Mouse (Mus musculus) liver, embryonic 11.5 days (tissue): ENCODE data around the gene Fbxo41. TPM values are rescaled to one million over a fixed set of nuclear protein-coding genes. Genes with fewer than 3 reads are reported as not detected.

Experiments
- ATAC-seq: fragments of 200-750 bp; cut with Nextera tagmentation; replicated peaks from 2 replicates; pipeline ENCODE4 v1.8.0; 2017; ENCODE audit warnings: moderate number of reproducible peaks, mild to moderate bottlenecking, moderate TSS enrichment, moderate library complexity; ENCODE audit not compliant: low FRiP score
- DNase-seq: peaks from one replicate; pipeline ENCODE4 v3.0.0-alpha.2; 2017; ENCODE audit warnings: low spot score
- H3K27ac ChIP-seq: fragments of 300-500 bp; sonication (generic); 2 replicates; pipeline ENCODE4 v1.5.1; 2014; ENCODE audit warnings: mild to moderate bottlenecking, low read depth, low read length, control low read depth
- H3K27me3 ChIP-seq: fragments of 300-500 bp; sonication (generic); replicated peaks from 2 replicates; pipeline ENCODE4 v1.6.1; 2014; ENCODE audit warnings: low read length, mixed read lengths; ENCODE audit not compliant: control insufficient read depth, insufficient read depth
- H3K36me3 ChIP-seq: fragments of 300-500 bp; sonication (generic); 2 replicates; pipeline ENCODE4 v1.6.1; 2014; ENCODE audit warnings: mild to moderate bottlenecking, low read length, moderate library complexity, mixed read lengths; ENCODE audit not compliant: control insufficient read depth, insufficient read depth
- H3K4me1 ChIP-seq: fragments of 300-500 bp; sonication (generic); replicated peaks from 2 replicates; pipeline ENCODE4 v1.6.1; 2014; ENCODE audit warnings: low read length, mixed read lengths; ENCODE audit not compliant: control insufficient read depth, insufficient read depth
- H3K4me2 ChIP-seq: fragments of 300-500 bp; sonication (generic); 2 replicates; pipeline ENCODE4 v1.6.1; 2014; ENCODE audit warnings: mild to moderate bottlenecking, control low read depth, moderate library complexity
- H3K4me3 ChIP-seq: fragments of 300-500 bp; sonication (generic); 2 replicates; pipeline ENCODE4 v1.5.1; 2014; ENCODE audit warnings: low read depth, low read length, control low read depth
- H3K9ac ChIP-seq: fragments of 300-500 bp; sonication (generic); 2 replicates; pipeline ENCODE4 v1.6.1; 2014; ENCODE audit warnings: low read depth, low read length, control low read depth
- H3K9me3 ChIP-seq: fragments of 300-500 bp; sonication (generic); 2 replicates; pipeline ENCODE4 v1.6.1; 2016; ENCODE audit warnings: low read length, inconsistent platforms, mixed read lengths; ENCODE audit not compliant: control insufficient read depth
- WGBS: fragments of 180-500 bp; shearing (Covaris S2); extraction: QIAGEN DNeasy Blood & Tissue Kit; methylation state at CpG from one replicate; pipeline ENCODE4 v1.1.7; 2014; 5-methylcytosine and 5-hydroxymethylcytosine counted together
- polyA plus RNA-seq: library from polyadenylated mRNA; unstranded; fragments of >200 nt; fragmentation: Nextera tagmentation; extraction: Ambion mirVana; gene quantifications from 2 replicates; pipeline ENCODE4 v1.2.1, GENCODE M21; 2014

The Fbxo41 gene
- polyA plus RNA-seq, 1 experiment from 2014 or later = 0.04 TPM

- no peaks in the 10 kb centered on the region for H3K36me3 ChIP-seq
- DNase-seq (peak; percentile 34), ATAC-seq (no peak)
- H3K4me1 ChIP-seq = peaks cover 8% of the 10 kb centered on the region
- peak within 1 kb of the TSS; percentile 44 for H3K4me3 ChIP-seq
- no peaks in the 10 kb centered on the region for H3K9me3 ChIP-seq
- WGBS = under 1% methylated on average over 38 of the region's 38 CpGs
- peak within 1 kb of the TSS; percentile 66 for H3K4me2 ChIP-seq
- no peak within 1 kb of the TSS for H3K27ac ChIP-seq
- no peak within 1 kb of the TSS for H3K9ac ChIP-seq
- H3K27me3 ChIP-seq = peaks cover 81% of the 10 kb centered on the region
Measured at GRCm38 (mm10) chr6:85513531-85513910, 10.7 kb upstream of the Fbxo41 start, which contains the start of gene Egr4. Gene Egr4 (minus strand): TSS chr6:85513589.

- ATAC-seq (no peak), DNase-seq (peak; percentile 46)
- H3K4me3 ChIP-seq = peak overlapping the region; percentile 44
- H3K9me3 ChIP-seq = no peaks in the 10 kb centered on the region
- no peaks in the 10 kb centered on the region for H3K36me3 ChIP-seq
- peak overlapping the region; percentile 66 for H3K4me2 ChIP-seq
- peaks cover 84% of the 10 kb centered on the region for H3K27me3 ChIP-seq
- H3K9ac ChIP-seq = no peak overlapping the region
- WGBS = 2% methylated on average over 90 of the region's 90 CpGs
- peaks cover 8% of the 10 kb centered on the region for H3K4me1 ChIP-seq
- H3K27ac ChIP-seq = no peak overlapping the region
Measured at GRCm38 (mm10) chr6:85512577-85513530, 10.1 kb upstream of the Fbxo41 start.

- ATAC-seq (no peak), DNase-seq (no peak)
- Histone ChIP-seq H3K27me3 (peaks cover 84% of the 10 kb centered on the region), H3K4me3 (peak overlapping the region; percentile 38), H3K4me1 (peaks cover 8% of the 10 kb centered on the region), H3K4me2 (peak overlapping the region; percentile 51), H3K36me3 (no peaks in the 10 kb centered on the region), H3K27ac (no peak overlapping the region), H3K9me3 (no peaks in the 10 kb centered on the region), H3K9ac (no peak overlapping the region)
- WGBS = 2% methylated on average over 34 of the region's 36 CpGs
Measured at GRCm38 (mm10) chr6:85512056-85512440, 9.3 kb upstream of the Fbxo41 start.

GRCm38 (mm10) chr6:85511286-85512055 lies 8.7 kb upstream of the Fbxo41 start:
- Histone ChIP-seq H3K4me3 (peak overlapping the region; percentile 38), H3K27ac (no peak overlapping the region), H3K36me3 (no peaks in the 10 kb centered on the region), H3K27me3 (peaks cover 81% of the 10 kb centered on the region), H3K9ac (no peak overlapping the region), H3K4me1 (peaks cover 8% of the 10 kb centered on the region), H3K4me2 (peak overlapping the region; percentile 51), H3K9me3 (no peaks in the 10 kb centered on the region)
- ATAC-seq (no peak), DNase-seq (peak; percentile 58)
- 1% methylated on average over 84 of the region's 88 CpGs for WGBS

- Histone ChIP-seq H3K36me3 (no peaks in the 10 kb centered on the region), H3K9me3 (no peaks in the 10 kb centered on the region), H3K4me1 (peaks cover 8% of the 10 kb centered on the region), H3K4me2 (no peak overlapping the region), H3K27ac (no peak overlapping the region), H3K27me3 (peaks cover 72% of the 10 kb centered on the region), H3K4me3 (no peak overlapping the region), H3K9ac (no peak overlapping the region)
- DNase-seq (no peak), ATAC-seq (no peak)
- 6% methylated on average over 6 of the region's 6 CpGs for WGBS
Measured at GRCm38 (mm10) chr6:85510476-85510875, 7.7 kb upstream of the Fbxo41 start.

- 47% methylated on average over 5 of the region's 5 CpGs for whole genome bisulfite sequencing
Measured at GRCm38 (mm10) chr6:85508602-85509001, 5.8 kb upstream of the Fbxo41 start.

GRCm38 (mm10) chr6:85504908-85505307 lies 2.1 kb upstream of the Fbxo41 start:
- ATAC-seq (no peak), DNase-seq (no peak)
- WGBS = 85% methylated on average over 2 of the region's 2 CpGs
- Histone ChIP-seq H3K9me3 (no peaks in the 10 kb centered on the region), H3K4me3 (no peak overlapping the region), H3K36me3 (no peaks in the 10 kb centered on the region), H3K27me3 (peaks cover 53% of the 10 kb centered on the region), H3K27ac (no peak overlapping the region), H3K4me2 (no peak overlapping the region), H3K4me1 (no peaks in the 10 kb centered on the region), H3K9ac (no peak overlapping the region)

More at GRCm38 (mm10) chr6:85508602-85509001, 5.8 kb upstream of the Fbxo41 start:
- no peak overlapping the region for H3K4me2 ChIP-seq
- no peaks in the 10 kb centered on the region for H3K9me3 ChIP-seq
- H3K4me3 ChIP-seq = no peak overlapping the region
- H3K36me3 ChIP-seq = no peaks in the 10 kb centered on the region
- no peak overlapping the region for H3K27ac ChIP-seq
- peaks cover 64% of the 10 kb centered on the region for H3K27me3 ChIP-seq
- peaks cover 8% of the 10 kb centered on the region for H3K4me1 ChIP-seq
- no peak overlapping the region for H3K9ac ChIP-seq
- DNase-seq (no peak), ATAC-seq (no peak)

- Histone ChIP-seq H3K9me3 (no peaks in the 10 kb centered on the region), H3K4me2 (peak overlapping the region; percentile 65), H3K27me3 (peaks cover 37% of the 10 kb centered on the region), H3K9ac (no peak overlapping the region), H3K27ac (no peak overlapping the region), H3K4me1 (no peaks in the 10 kb centered on the region), H3K36me3 (no peaks in the 10 kb centered on the region), H3K4me3 (peak overlapping the region; percentile 59)
- no peak; the same call in 1 of the 2 replicates for ATAC-seq
- WGBS = 3% methylated on average over 36 of the region's 37 CpGs
- DNase-seq = peak; percentile 53
Measured at GRCm38 (mm10) chr6:85502103-85502910, 487 bp downstream of the Fbxo41 start.
